Mouse (Mus musculus): ENCODE results near the gene Cdc42se1. TPM values are rescaled to one million over a fixed set of nuclear protein-coding genes. Genes with fewer than 3 reads are reported as not detected.

Gene Cdc42se1
- total RNA-seq, 1 experiment from 2014 or later, result 191 TPM

GRCm38 (mm10) chr3:95277149-95277551 lies 48.6 kb downstream of the Cdc42se1 start:
- no peak for ATAC-seq (replicated peaks; ENCODE audit: insufficient number of reproducible peaks, low FRiP score, low TSS enrichment, poor library complexity, severe bottlenecking)

GRCm38 (mm10) chr3:95280747-95281146 lies 52.2 kb downstream of the Cdc42se1 start:
- ATAC-seq (replicated peaks; ENCODE audit: insufficient number of reproducible peaks, low FRiP score, low TSS enrichment, poor library complexity, severe bottlenecking), result no peak

GRCm38 (mm10) chr3:95281216-95282126 lies 52.9 kb downstream of the Cdc42se1 start, which contains the start of the genes Mindy1 and Prune1:
Gene Mindy1, plus strand, starts transcription at chr3:95281345.
Gene Prune1, minus strand, starts transcription at chr3:95282076.
- peak; percentile 89 for ATAC-seq (replicated peaks; ENCODE audit: insufficient number of reproducible peaks, low FRiP score, low TSS enrichment, poor library complexity, severe bottlenecking)

GRCm38 (mm10) chr3:95282381-95282864 lies 53.9 kb downstream of the Cdc42se1 start:
- peak; percentile 49 for ATAC-seq (replicated peaks; ENCODE audit: insufficient number of reproducible peaks, low FRiP score, low TSS enrichment, poor library complexity, severe bottlenecking)

- ATAC-seq (replicated peaks; ENCODE audit: insufficient number of reproducible peaks, low FRiP score, low TSS enrichment, poor library complexity, severe bottlenecking), result peak; percentile 24
Measured at GRCm38 (mm10) chr3:95282865-95283588, 54.5 kb downstream of the Cdc42se1 start.

- ATAC-seq (replicated peaks; ENCODE audit: insufficient number of reproducible peaks, low FRiP score, low TSS enrichment, poor library complexity, severe bottlenecking), result no peak
Measured at GRCm38 (mm10) chr3:95283589-95283941, 55.0 kb downstream of the Cdc42se1 start.

GRCm38 (mm10) chr3:95284062-95284461 lies 55.5 kb downstream of the Cdc42se1 start:
- no peak for ATAC-seq (replicated peaks; ENCODE audit: insufficient number of reproducible peaks, low FRiP score, low TSS enrichment, poor library complexity, severe bottlenecking)

- ATAC-seq (replicated peaks; ENCODE audit: insufficient number of reproducible peaks, low FRiP score, low TSS enrichment, poor library complexity, severe bottlenecking), result no peak
Measured at GRCm38 (mm10) chr3:95284501-95285281, 56.2 kb downstream of the Cdc42se1 start.

GRCm38 (mm10) chr3:95285390-95285789 lies 56.9 kb downstream of the Cdc42se1 start:
- no peak for ATAC-seq (replicated peaks; ENCODE audit: insufficient number of reproducible peaks, low FRiP score, low TSS enrichment, poor library complexity, severe bottlenecking)

Other genes with a start within 250 kb of the Cdc42se1 start
- gene Zfp687, start 213.3 kb upstream of the Cdc42se1 start, total RNA-seq (2017), result 17.3 to 33.2 TPM (median 29.2 TPM) in 3 replicates
- 201 to 282 TPM (median 263 TPM) in 3 replicates for gene Psmd4, start 186.1 kb upstream of the Cdc42se1 start, total RNA-seq (2017)
- 12.2 to 29.3 TPM (median 16.7 TPM) in 3 replicates for gene Pip5k1a, start 121.8 kb upstream of the Cdc42se1 start, total RNA-seq (2017)
- 43.2 to 86.5 TPM (median 55.3 TPM) in 3 replicates for gene Vps72, start 117.7 kb upstream of the Cdc42se1 start, total RNA-seq (2017)
- not detected in 3 replicates for gene Tmod4, start 104.3 kb upstream of the Cdc42se1 start, total RNA-seq (2017)
- gene Scnm1, start 94.7 kb upstream of the Cdc42se1 start, total RNA-seq (2017), result 65.3 to 128 TPM (median 82.5 TPM) in 3 replicates
- gene Lysmd1, start 94.6 kb upstream of the Cdc42se1 start, total RNA-seq (2017), result 4.1 to 5.9 TPM (median 5.7 TPM) in 3 replicates
- gene Tnfaip8l2, start 86.4 kb upstream of the Cdc42se1 start, total RNA-seq (2017), result 63.2 to 73.9 TPM (median 73.1 TPM) in 3 replicates
- gene Sema6c, start 68.3 kb upstream of the Cdc42se1 start, total RNA-seq (2017), result not detected in 3 replicates
- 87.0 to 129 TPM (median 91.1 TPM) in 3 replicates for gene Gabpb2, start 10.8 kb upstream of the Cdc42se1 start, total RNA-seq (2017)
- gene Mllt11, start 3.4 kb downstream of the Cdc42se1 start, total RNA-seq (2017), result 6.2 to 18.2 TPM (median 9.1 TPM) in 3 replicates
- gene Gm128, start 12.9 kb downstream of the Cdc42se1 start, total RNA-seq (2017), result not detected in 3 replicates
- not detected in 3 replicates for gene Bnipl, start 22.5 kb downstream of the Cdc42se1 start, total RNA-seq (2017)
- 21.6 to 32.4 TPM (median 30.4 TPM) in 3 replicates for gene Mindy1, start 52.6 kb downstream of the Cdc42se1 start, total RNA-seq (2017)
- gene Prune1, start 53.3 kb downstream of the Cdc42se1 start, total RNA-seq (2017), result 8.1 to 16.9 TPM (median 8.6 TPM) in 3 replicates
- 0.64 to 1.9 TPM (median 0.78 TPM) in 3 replicates for gene Anxa9, start 78.4 kb downstream of the Cdc42se1 start, total RNA-seq (2017)
- gene Cers2, start 86.1 kb downstream of the Cdc42se1 start, total RNA-seq (2017), result 125 to 137 TPM (median 130 TPM) in 3 replicates
- 21.0 to 33.6 TPM (median 22.6 TPM) in 3 replicates for gene Setdb1, start 128.5 kb downstream of the Cdc42se1 start, total RNA-seq (2017)
- gene 4930558C23Rik, start 174.1 kb downstream of the Cdc42se1 start, total RNA-seq (2017), result not detected in 3 replicates
- 30.7 to 46.7 TPM (median 44.1 TPM) in 3 replicates for gene Arnt, start 205.7 kb downstream of the Cdc42se1 start, total RNA-seq (2017)